Mouse (Mus musculus): ENCODE measurements around the gene Ttc27. TPM values are rescaled to one million over a fixed set of nuclear protein-coding genes. Genes with fewer than 3 reads are reported as not detected.

Ttc27 gene
- polyA plus RNA-seq, 1 experiment = 23.0 TPM

DNA sequence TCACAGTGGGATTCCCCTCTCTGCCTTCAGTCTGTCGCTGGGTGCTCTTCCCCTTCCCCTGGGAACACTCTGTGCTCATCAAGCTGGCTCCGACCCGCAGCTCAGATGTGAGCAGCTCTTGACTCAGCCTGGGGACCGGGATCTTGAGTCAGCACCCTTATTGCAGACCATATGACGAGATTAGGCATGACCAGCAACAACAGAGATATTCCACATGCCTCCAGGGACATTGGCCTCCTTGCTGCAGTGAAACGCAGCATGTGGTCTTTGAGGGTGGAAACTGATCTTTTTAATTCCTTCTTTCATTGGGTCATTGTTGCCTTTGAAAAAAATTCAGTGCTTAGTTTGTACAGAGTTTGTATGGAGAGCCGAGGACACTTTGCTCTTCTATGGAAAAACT is 169.5 kb downstream of the Ttc27 start:
- Histone ChIP-seq H3K4me3 (replicated peaks; ENCODE audit: control insufficient read depth, low read depth, low read length) (no peak overlapping the region), H3K4me1 (ENCODE audit: control insufficient read depth, insufficient read depth, low read length) (no peaks in the 10 kb centered on the region), H3K27ac (ENCODE audit: control insufficient read depth, insufficient read depth, low read depth, low read length, poor library complexity) (no peak overlapping the region)
- TF ChIP-seq POLR2A (IDR thresholded peaks at IDR 0.05; ENCODE audit: borderline replicate concordance, control insufficient read depth, low read depth, low read length) (no peak), CTCF (IDR thresholded peaks at IDR 0.05; ENCODE audit: control insufficient read depth, insufficient read depth, low read length) (no peak)
- 74% methylated on average over 7 of the region's 7 CpGs for WGBS

GRCm38 (mm10) chr17:74888836-74889534 is 171.5 kb downstream of the Ttc27 start:
- 80% methylated on average over 11 of the region's 11 CpGs for WGBS
- Histone ChIP-seq H3K4me1 (ENCODE audit: control insufficient read depth, insufficient read depth, low read length) (no peaks in the 10 kb centered on the region), H3K4me3 (replicated peaks; ENCODE audit: control insufficient read depth, low read depth, low read length) (no peak overlapping the region), H3K27ac (ENCODE audit: control insufficient read depth, insufficient read depth, low read depth, low read length, poor library complexity) (no peak overlapping the region)
- no peak for TF ChIP-seq CTCF (IDR thresholded peaks at IDR 0.05; ENCODE audit: control insufficient read depth, insufficient read depth, low read length)
- TF ChIP-seq POLR2A (IDR thresholded peaks at IDR 0.05; ENCODE audit: borderline replicate concordance, control insufficient read depth, low read depth, low read length) = no peak

DNA sequence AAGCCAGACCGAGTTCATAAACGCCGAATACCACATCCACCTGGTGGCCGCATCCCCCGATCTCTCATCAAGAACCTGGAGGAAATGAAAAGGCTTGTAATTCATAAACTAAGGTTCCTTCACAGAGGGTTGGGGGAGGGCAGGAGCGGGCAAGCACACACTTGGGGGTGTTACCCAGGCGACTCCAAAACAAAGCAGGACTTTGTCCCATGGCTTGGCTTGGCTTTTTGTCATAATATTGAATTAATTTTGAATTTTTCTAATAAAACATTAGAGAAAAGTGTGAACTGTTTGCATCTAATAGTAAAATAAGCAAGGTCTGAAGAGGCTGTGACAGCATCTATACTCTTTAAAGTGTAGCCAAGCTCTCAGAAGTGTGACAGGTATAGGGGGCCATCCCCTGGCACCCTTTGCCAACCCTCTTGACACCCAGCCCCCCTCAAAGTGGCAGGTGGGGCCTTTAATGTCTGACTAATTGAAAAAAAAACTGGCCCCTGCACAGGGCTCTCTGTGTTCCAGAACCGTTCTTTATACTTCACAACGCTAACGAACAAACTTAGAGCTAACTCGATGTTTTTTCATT is 172.1 kb downstream of the Ttc27 start:
- H3K27ac ChIP-seq (ENCODE audit: control insufficient read depth, insufficient read depth, low read depth, low read length, poor library complexity) = no peak overlapping the region
- H3K4me3 ChIP-seq (replicated peaks; ENCODE audit: control insufficient read depth, low read depth, low read length) = no peak overlapping the region
- WGBS = 90% methylated on average over 11 of the region's 11 CpGs
- TF ChIP-seq POLR2A (IDR thresholded peaks at IDR 0.05; ENCODE audit: borderline replicate concordance, control insufficient read depth, low read depth, low read length) (no peak), CTCF (IDR thresholded peaks at IDR 0.05; ENCODE audit: control insufficient read depth, insufficient read depth, low read length) (no peak)
- H3K4me1 ChIP-seq (ENCODE audit: control insufficient read depth, insufficient read depth, low read length) = no peaks in the 10 kb centered on the region

DNA sequence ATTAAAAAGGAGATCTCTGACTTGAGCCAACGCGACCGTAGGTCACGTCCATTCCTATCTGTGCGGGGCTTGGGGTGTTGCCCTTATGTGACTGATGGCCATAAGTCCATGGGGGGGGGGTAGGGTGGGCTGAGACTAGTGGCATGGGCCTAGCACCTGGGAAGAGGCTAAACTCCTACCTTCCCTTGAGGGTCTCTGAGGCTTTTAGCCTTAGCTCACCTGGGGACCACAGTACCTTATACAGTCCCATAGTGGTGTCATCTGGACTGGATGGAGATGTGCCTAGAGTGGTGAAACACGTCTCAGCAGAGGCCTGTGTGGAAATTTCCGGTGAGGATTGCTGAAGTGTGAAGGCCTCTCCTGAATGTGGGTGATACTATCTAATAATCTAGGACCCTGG is 184.9 kb downstream of the Ttc27 start:
- 89% methylated on average over 7 of the region's 7 CpGs for WGBS
- H3K4me3 ChIP-seq (replicated peaks; ENCODE audit: control insufficient read depth, low read depth, low read length) = no peak overlapping the region
- TF ChIP-seq CTCF (IDR thresholded peaks at IDR 0.05; ENCODE audit: control insufficient read depth, insufficient read depth, low read length) = no peak
- no peak for TF ChIP-seq POLR2A (IDR thresholded peaks at IDR 0.05; ENCODE audit: borderline replicate concordance, control insufficient read depth, low read depth, low read length)
- no peak overlapping the region for H3K27ac ChIP-seq (ENCODE audit: control insufficient read depth, insufficient read depth, low read depth, low read length, poor library complexity)
- no peaks in the 10 kb centered on the region for H3K4me1 ChIP-seq (ENCODE audit: control insufficient read depth, insufficient read depth, low read length)

DNA sequence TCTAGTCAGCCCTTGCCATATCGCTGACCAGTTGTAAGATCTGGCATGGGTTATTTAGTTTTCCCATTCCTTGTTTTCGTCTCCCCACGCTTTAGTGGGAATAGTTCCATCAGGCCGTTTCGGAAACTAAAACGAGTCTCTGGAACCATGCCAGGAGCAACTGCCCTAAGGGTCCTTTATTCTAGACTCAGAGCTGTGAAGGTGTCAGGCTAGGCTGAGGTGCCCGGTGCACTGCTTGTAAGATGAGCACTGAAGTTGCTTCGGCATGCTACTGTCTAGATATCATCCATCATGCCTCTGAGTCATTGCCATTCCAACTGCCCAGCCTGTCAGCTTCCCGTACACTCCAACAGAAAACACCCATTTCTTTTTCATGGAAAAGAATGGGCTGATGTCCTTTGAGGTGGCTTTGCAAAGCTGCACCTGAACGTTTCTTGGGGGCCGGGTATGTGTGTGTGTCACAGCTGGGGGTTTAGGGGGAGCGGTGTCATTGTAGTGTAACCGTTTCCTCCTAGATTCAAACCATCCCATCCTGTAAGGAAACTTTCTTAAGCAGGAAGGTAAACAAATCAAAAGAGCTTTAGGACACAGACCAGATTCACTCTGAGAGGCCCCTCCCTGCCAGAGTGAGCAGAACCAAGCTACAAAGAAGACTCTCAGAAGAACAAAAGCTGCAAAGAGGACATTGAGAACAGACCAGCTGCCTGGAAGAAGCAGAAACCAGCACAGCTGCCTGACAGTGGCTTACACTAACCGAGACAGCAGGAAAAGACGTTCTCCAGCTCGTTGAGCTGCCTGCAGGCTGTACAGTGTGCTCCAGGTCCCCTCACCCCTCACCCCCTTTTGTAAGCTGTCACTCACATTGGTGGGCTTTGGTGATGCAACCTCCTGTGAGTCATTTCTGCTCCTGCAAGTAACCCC is 186.1 kb downstream of the Ttc27 start:
- TF ChIP-seq POLR2A (IDR thresholded peaks at IDR 0.05; ENCODE audit: borderline replicate concordance, control insufficient read depth, low read depth, low read length) (no peak), CTCF (IDR thresholded peaks at IDR 0.05; ENCODE audit: control insufficient read depth, insufficient read depth, low read length) (no peak)
- H3K27ac ChIP-seq (ENCODE audit: control insufficient read depth, insufficient read depth, low read depth, low read length, poor library complexity) = no peak overlapping the region
- no peak overlapping the region for H3K4me3 ChIP-seq (replicated peaks; ENCODE audit: control insufficient read depth, low read depth, low read length)
- H3K4me1 ChIP-seq (ENCODE audit: control insufficient read depth, insufficient read depth, low read length) = no peaks in the 10 kb centered on the region
- 69% methylated on average over 16 of the region's 16 CpGs for WGBS

DNA sequence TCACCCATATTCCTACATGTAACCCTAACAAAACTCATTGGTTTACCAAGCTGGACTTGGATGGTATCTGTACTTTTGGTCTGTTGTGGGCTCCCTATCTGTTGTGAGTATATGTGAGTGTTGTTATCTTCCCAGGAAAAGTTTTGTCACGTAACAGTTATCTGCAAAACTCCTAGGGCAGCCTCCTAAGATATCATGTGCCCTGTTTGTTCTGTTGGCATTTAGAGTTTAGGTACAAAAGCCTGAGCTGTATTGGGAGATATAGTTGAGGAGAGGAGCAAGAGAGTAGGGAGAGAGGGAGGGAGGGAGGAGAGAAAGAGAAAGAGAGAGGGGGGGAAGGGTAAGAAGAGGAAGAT is 186.8 kb downstream of the Ttc27 start:
- Histone ChIP-seq H3K4me1 (ENCODE audit: control insufficient read depth, insufficient read depth, low read length) (no peaks in the 10 kb centered on the region), H3K4me3 (replicated peaks; ENCODE audit: control insufficient read depth, low read depth, low read length) (no peak overlapping the region), H3K27ac (ENCODE audit: control insufficient read depth, insufficient read depth, low read depth, low read length, poor library complexity) (no peak overlapping the region)
- WGBS = 65% methylated on average over 1 of the region's 1 CpGs
- no peak for TF ChIP-seq POLR2A (IDR thresholded peaks at IDR 0.05; ENCODE audit: borderline replicate concordance, control insufficient read depth, low read depth, low read length)
- no peak for TF ChIP-seq CTCF (IDR thresholded peaks at IDR 0.05; ENCODE audit: control insufficient read depth, insufficient read depth, low read length)

- no peak overlapping the region for H3K4me3 ChIP-seq (replicated peaks; ENCODE audit: control insufficient read depth, low read depth, low read length)
- H3K27ac ChIP-seq (ENCODE audit: control insufficient read depth, insufficient read depth, low read depth, low read length, poor library complexity) = no peak overlapping the region
- H3K4me1 ChIP-seq (ENCODE audit: control insufficient read depth, insufficient read depth, low read length) = no peaks in the 10 kb centered on the region
- TF ChIP-seq POLR2A (IDR thresholded peaks at IDR 0.05; ENCODE audit: borderline replicate concordance, control insufficient read depth, low read depth, low read length) (no peak), CTCF (IDR thresholded peaks at IDR 0.05; ENCODE audit: control insufficient read depth, insufficient read depth, low read length) (no peak)
- WGBS = 68% methylated on average over 3 of the region's 3 CpGs
Observed at GRCm38 (mm10) chr17:74904956-74905355, 187.4 kb downstream of the Ttc27 start.

- TF ChIP-seq CTCF (IDR thresholded peaks at IDR 0.05; ENCODE audit: control insufficient read depth, insufficient read depth, low read length) (no peak), POLR2A (IDR thresholded peaks at IDR 0.05; ENCODE audit: borderline replicate concordance, control insufficient read depth, low read depth, low read length) (no peak)
- no peaks in the 10 kb centered on the region for H3K4me1 ChIP-seq (ENCODE audit: control insufficient read depth, insufficient read depth, low read length)
- no peak overlapping the region for H3K27ac ChIP-seq (ENCODE audit: control insufficient read depth, insufficient read depth, low read depth, low read length, poor library complexity)
- 83% methylated on average over 2 of the region's 2 CpGs for WGBS
- no peak overlapping the region for H3K4me3 ChIP-seq (replicated peaks; ENCODE audit: control insufficient read depth, low read depth, low read length)
Observed at GRCm38 (mm10) chr17:74912995-74913394, 195.5 kb downstream of the Ttc27 start.

Other genes starting within 250 kb of the Ttc27 start
- gene Yipf4, start 228.2 kb upstream of the Ttc27 start, polyA plus RNA-seq (2011; ENCODE audit: insufficient read depth, insufficient read length, low replicate concordance, missing spikeins) = 36.2 and 37.1 TPM in 2 replicates
- gene Birc6, start 189.4 kb upstream of the Ttc27 start, polyA plus RNA-seq (2011; ENCODE audit: insufficient read depth, insufficient read length, low replicate concordance, missing spikeins) = 25.1 and 35.7 TPM in 2 replicates

All from bone marrow, adult 2 months (tissue).